Mouse (Mus musculus) testis, postnatal 10 days (tissue): ENCODE results near the gene Klhl8.

Experiments used
- DNase-seq: peaks from one replicate; pipeline ENCODE4 v3.0.0; 2021; ENCODE audit warnings: low spot score

The Klhl8 gene

GRCm38 (mm10) chr5:103846154-103846551, 64.9 kb downstream of the Klhl8 start:
- no peak for DNase-seq

- no peak for DNase-seq
Measured at GRCm38 (mm10) chr5:103845418-103846153, 65.5 kb downstream of the Klhl8 start.

GRCm38 (mm10) chr5:103843938-103844337, 67.1 kb downstream of the Klhl8 start:
- DNase-seq, result peak; percentile 71

GRCm38 (mm10) chr5:103839265-103839626, 71.8 kb downstream of the Klhl8 start:
- DNase-seq, result no peak

- no peak for DNase-seq
Measured at GRCm38 (mm10) chr5:103838550-103839264, 72.4 kb downstream of the Klhl8 start.

- DNase-seq, result no peak
Measured at GRCm38 (mm10) chr5:103836148-103836784, 74.8 kb downstream of the Klhl8 start.

GRCm38 (mm10) chr5:103835471-103836147, 75.5 kb downstream of the Klhl8 start:
- no peak for DNase-seq

GRCm38 (mm10) chr5:103830886-103831285, 80.2 kb downstream of the Klhl8 start:
- no peak for DNase-seq

GRCm38 (mm10) chr5:103829158-103829557, 81.9 kb downstream of the Klhl8 start:
- no peak for DNase-seq

GRCm38 (mm10) chr5:103828729-103829128, 82.3 kb downstream of the Klhl8 start:
- no peak for DNase-seq

GRCm38 (mm10) chr5:103828304-103828703, 82.8 kb downstream of the Klhl8 start:
- no peak for DNase-seq

- DNase-seq, result no peak
Measured at GRCm38 (mm10) chr5:103822949-103823348, 88.1 kb downstream of the Klhl8 start.

- DNase-seq, result no peak
Measured at GRCm38 (mm10) chr5:103821500-103822298, 89.4 kb downstream of the Klhl8 start.

- DNase-seq, result no peak
Measured at GRCm38 (mm10) chr5:103821062-103821461, 90.0 kb downstream of the Klhl8 start.

GRCm38 (mm10) chr5:103819674-103820073, 91.4 kb downstream of the Klhl8 start:
- DNase-seq, result no peak

GRCm38 (mm10) chr5:103818602-103819001, 92.5 kb downstream of the Klhl8 start:
- DNase-seq, result no peak

GRCm38 (mm10) chr5:103817754-103818153, 93.3 kb downstream of the Klhl8 start:
- DNase-seq, result peak; percentile 75

GRCm38 (mm10) chr5:103816718-103817117, 94.3 kb downstream of the Klhl8 start:
- DNase-seq, result no peak

- no peak for DNase-seq
Measured at GRCm38 (mm10) chr5:103815249-103815617, 95.8 kb downstream of the Klhl8 start.

GRCm38 (mm10) chr5:103814551-103815248, 96.4 kb downstream of the Klhl8 start:
- no peak for DNase-seq

- DNase-seq, result no peak
Measured at GRCm38 (mm10) chr5:103813997-103814542, 97.0 kb downstream of the Klhl8 start.
